Mouse (Mus musculus) adrenal gland, adult 18-20 months (tissue): Measurements from ENCODE around the gene Olfr1042. TPM values are rescaled to one million over a fixed set of nuclear protein-coding genes. Genes with fewer than 3 reads are reported as not detected.
"Not testable (repeated sequence)": the region's sequence is repeated elsewhere in the genome, so short reads cannot be mapped to it uniquely, and the experiment has no call there.

Source experiments
- DNase-seq, 2 experiments: peaks; one replicate each; pipeline ENCODE4 v3.0.0; 2021 to 2022; ENCODE audit warnings: low spot score in 2 of 2
- long read RNA-seq, 2 experiments: library from polyadenylated mRNA; stranded (forward); transcript quantifications; one replicate each; pipeline ENCODE4 v2.0.0; 2021
- total RNA-seq, 2 experiments: library from RNA; stranded (reverse); gene quantifications; 1 replicate in 1 of 2; 2 replicates in 1 of 2; pipeline ENCODE4 v1.2.3; 2021

Gene Olfr1042
- not detected for total RNA-seq
- long read RNA-seq, experiment 1: 0 reads
- long read RNA-seq, experiment 2: 0 reads

DNA sequence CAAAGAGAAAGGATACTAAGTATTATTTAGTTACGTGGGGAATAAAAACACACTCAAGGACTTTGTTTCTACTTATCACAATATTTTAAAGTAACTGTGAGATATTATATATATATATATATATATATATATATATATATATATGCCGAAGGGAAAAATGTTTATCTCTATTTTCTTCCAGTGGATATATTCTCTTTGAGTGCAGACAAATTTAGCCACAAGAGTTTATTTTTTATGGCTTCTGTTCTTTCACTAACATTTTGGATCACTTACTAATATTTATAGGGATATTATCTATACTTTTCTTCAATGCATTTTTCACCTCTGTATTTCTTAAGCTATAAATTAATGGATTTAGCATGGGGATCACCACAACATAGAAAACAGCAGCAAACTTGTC, at the start of gene Olfr1042:
Gene Olfr1042, minus strand, starts transcription at position 101 of the 400 bp plus-strand sequence.
- no peak for DNase-seq

DNA sequence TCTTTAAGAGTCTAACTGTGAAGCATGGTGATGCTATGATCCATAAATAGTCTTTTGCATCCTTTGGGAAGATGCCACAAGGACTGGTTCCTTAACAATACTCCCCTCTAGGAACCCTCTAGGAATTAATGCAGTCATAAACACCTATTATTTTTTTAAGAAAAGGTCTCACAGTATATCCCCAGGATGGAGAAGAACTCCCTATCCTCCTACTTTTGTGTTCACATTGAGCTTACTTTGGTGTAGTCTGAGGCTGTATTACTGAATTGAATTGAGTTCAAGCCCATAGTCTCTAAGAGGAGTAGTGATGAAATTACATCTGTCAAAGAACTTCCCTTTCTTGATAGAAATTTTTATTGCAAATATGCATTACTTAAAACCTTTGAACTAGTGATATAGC, 41.3 kb upstream of the Olfr1042 start, which contains the start of gene Olfr1045:
Gene Olfr1045, minus strand, starts transcription at position 101 of the 400 bp plus-strand sequence.
- no peak for DNase-seq

DNA sequence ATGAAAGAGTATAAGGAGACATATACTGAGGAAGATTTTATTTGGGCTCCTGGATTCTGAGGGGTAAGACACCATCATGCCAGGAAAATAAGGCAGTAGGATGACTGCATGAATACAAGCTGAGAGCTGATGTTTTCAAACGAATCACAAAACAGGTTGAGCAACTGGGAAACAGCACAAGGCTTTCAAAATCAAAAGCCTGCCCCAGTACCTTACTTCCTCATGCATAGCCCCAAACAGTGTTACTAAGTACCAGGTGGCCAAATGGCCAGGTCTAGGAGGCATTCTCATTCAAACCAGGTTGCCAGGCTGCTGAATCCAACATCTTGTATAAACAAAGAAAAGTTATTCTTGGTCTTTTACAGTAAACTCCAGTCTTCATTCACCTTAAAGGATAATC, 34.2 kb upstream of the Olfr1042 start:
- no peak for DNase-seq

DNA sequence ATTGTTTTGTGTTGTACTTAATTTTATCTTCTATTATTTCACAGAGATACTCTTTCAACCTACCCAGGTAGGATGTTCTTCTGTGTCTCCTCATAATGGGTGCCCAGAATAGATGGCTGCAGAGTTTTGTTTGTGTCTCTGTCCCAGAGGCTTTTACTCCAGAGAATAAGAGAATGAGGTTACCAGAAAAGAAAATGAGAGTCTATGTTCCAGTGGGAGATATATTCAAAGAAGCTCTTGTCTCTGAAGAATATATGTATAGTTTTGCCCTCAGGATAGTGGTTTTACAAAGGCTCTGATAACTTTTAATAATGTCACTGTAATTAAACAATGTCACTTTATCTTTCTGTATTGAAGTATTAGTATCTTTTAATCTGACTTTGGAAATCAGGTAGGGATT, 23.9 kb upstream of the Olfr1042 start, which contains the start of gene Olfr52:
Gene Olfr52, minus strand, starts transcription at position 101 of the 400 bp plus-strand sequence.
- DNase-seq: no peak

DNA sequence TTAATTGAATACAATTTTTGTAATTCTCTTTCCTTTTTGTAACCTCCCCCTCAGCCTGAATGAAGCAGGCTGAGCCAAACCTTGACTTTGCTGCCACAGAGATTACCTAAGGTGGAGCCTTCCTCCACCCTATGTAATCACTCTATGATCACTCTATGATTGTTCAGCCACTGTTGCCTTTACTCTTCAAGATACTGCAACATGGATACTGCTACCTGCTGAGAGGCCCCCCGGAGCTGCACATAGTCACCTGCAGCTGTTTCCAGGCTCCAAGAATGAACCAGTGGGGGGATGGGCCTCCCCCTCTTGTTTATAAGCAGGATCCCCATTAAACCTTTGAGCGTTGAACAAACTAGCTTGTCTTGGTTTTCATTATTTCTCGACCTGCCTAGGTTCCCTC, 18.3 kb upstream of the Olfr1042 start:
- no peak for DNase-seq

DNA sequence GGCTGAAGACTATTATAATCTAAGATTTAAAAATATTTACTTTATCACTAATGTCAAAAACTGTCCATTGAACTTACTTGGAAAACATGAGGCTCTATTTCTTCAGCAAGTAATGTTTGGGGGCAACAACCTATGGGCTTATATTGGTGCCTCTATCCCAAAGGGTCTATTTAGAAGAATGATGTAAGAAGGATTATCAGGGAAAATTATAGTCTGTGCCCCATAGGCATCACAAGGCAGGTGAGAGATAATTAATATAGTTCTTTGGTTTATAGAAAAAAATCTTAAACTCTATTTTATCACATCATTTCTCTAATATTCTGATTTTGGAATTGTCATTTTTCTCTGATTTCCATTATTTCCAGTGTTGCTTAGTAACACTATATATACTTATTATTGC, 16.1 kb upstream of the Olfr1042 start, which contains the start of gene Olfr1044:
Gene Olfr1044, minus strand, starts transcription at position 101 of the 400 bp plus-strand sequence.
- no peak for DNase-seq

DNA sequence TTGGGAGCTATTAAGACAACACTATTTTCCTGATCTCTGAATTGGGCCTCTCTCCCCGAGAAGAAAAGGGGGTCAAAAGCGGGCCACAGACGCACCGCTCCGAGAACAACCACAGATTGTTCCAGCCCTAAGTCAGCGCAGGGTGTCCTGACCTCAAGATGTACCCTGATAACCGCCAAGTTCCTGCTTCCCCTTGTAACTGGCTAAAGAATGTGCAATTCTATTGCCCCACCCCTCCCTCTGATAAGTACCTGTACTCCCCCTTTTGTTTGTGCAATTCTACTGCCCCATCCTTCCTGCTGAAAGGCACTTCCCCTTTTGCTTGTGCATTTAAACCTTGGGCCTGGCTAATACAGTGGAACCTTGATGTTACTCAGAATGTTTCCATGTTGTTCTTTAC, 13.8 kb upstream of the Olfr1042 start:
- DNase-seq: not testable (repeated sequence)

DNA sequence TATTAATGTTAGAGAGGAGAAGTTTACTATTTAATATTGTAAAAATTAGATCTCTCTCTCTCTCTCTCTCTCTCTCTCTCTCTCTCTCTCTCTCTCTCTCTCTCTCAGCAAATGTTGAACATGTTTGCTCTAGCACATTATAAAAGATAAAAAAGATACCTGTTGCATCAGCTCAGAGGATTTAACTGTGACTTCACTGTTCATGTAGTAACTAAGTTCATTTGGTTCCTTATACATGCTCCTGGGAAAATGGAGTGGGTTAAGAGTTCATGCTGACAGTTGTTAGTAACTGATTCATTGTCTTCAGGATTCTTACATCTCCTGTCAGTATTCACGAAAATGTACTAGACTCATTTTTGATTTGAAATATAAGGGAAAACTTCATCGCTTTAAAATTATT, 5.8 kb upstream of the Olfr1042 start, which contains the start of gene Olfr1043:
Gene Olfr1043, minus strand, starts transcription at position 101 of the 400 bp plus-strand sequence.
- DNase-seq: no peak

DNA sequence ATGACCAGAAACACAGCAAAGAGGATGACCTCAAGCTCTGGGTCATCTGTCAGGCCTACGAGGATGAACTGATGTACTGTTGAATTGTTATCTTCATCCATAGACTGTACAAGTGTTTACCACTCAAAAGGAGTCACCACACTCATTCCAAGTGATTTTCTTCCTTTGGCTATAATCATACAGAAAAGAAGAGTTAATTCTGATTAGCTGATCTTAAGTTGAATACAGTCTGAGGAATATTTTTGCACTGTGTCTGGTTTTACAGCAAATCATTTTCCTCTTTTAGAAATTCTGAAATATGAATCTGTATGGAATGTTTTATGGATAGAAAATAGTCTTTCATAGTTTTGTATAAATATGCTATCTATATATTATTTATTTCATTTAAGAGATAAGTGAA, 15.0 kb downstream of the Olfr1042 start, which contains the start of gene Olfr1040:
Gene Olfr1040, minus strand, starts transcription at position 101 of the 400 bp plus-strand sequence.
- no peak for DNase-seq

DNA sequence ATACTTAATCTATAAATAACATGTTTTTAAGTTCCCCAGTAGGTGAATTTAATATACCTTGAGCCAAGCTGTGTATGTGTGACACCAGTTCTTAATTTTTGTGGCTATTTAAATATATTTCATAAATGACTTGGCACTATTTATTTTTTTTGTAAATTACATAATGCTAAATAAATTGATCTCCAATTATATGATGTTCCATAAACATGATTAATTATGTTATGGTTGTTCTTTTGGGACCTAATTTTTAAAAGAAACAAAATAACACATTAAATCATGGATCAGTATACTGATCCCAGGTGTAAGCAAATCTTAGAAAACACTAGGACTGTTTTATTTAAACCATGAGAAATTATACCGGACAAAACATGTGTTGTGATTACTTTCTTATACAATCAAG, 25.8 kb downstream of the Olfr1042 start, which contains the start of gene Olfr1039:
Gene Olfr1039, minus strand, starts transcription at position 101 of the 400 bp plus-strand sequence.
- no peak for DNase-seq

Other genes starting within 250 kb of the Olfr1042 start
- not detected for gene Olfr1025-ps1, start 246.6 kb downstream of the Olfr1042 start, total RNA-seq
- not detected for gene Olfr1026, start 240.3 kb downstream of the Olfr1042 start, total RNA-seq
- gene Olfr1028, start 211.4 kb downstream of the Olfr1042 start, total RNA-seq: not detected
- under 1 TPM in 1 of 2 experiments, not detected in 1; 0.30 TPM for gene Olfr1029, start 187.9 kb downstream of the Olfr1042 start, total RNA-seq
- gene Olfr1030, start 182.6 kb downstream of the Olfr1042 start, total RNA-seq: not detected
- gene Olfr1031, start 171.5 kb downstream of the Olfr1042 start, total RNA-seq: not detected
- gene Olfr1032, start 156.3 kb downstream of the Olfr1042 start, total RNA-seq: not detected
- gene Olfr1033, start 141.2 kb downstream of the Olfr1042 start, total RNA-seq: 1 to 10 TPM; 3.5 to 4.1 TPM
- gene Olfr1034, start 116.0 kb downstream of the Olfr1042 start, total RNA-seq: under 1 TPM; 0.10 to 0.27 TPM
- gene Olfr1036, start 87.8 kb downstream of the Olfr1042 start, total RNA-seq: not detected
- not detected for gene Olfr1037, start 74.5 kb downstream of the Olfr1042 start, total RNA-seq
- not detected for gene Olfr1039, start 25.9 kb downstream of the Olfr1042 start, total RNA-seq
- not detected for gene Olfr1040, start 15.1 kb downstream of the Olfr1042 start, total RNA-seq
- gene Olfr1043, start 5.7 kb upstream of the Olfr1042 start, total RNA-seq: not detected
- not detected for gene Olfr1044, start 16.0 kb upstream of the Olfr1042 start, total RNA-seq
- not detected for gene Olfr52, start 23.8 kb upstream of the Olfr1042 start, total RNA-seq
- gene Olfr1045, start 41.2 kb upstream of the Olfr1042 start, total RNA-seq: not detected
- not detected for gene Olfr1046, start 57.5 kb upstream of the Olfr1042 start, total RNA-seq
- not detected for gene Olfr1047, start 69.6 kb upstream of the Olfr1042 start, total RNA-seq
- gene Olfr1048, start 78.5 kb upstream of the Olfr1042 start, total RNA-seq: not detected
- gene Olfr1049, start 96.5 kb upstream of the Olfr1042 start, total RNA-seq: not detected
- gene Olfr1051, start 117.2 kb upstream of the Olfr1042 start, total RNA-seq: not detected
- gene Olfr1052, start 130.6 kb upstream of the Olfr1042 start, total RNA-seq: not detected
- not detected for gene Olfr1053, start 153.4 kb upstream of the Olfr1042 start, total RNA-seq
- gene Olfr1054, start 173.6 kb upstream of the Olfr1042 start, total RNA-seq: not detected
- not detected for gene Olfr1055, start 188.4 kb upstream of the Olfr1042 start, total RNA-seq
- not detected for gene Olfr1056, start 200.6 kb upstream of the Olfr1042 start, total RNA-seq
- not detected for gene Olfr1057, start 216.6 kb upstream of the Olfr1042 start, total RNA-seq
- not detected for gene Olfr1058, start 226.7 kb upstream of the Olfr1042 start, total RNA-seq